Mouse (Mus musculus): ENCODE data around the gene Map3k20.

GRCm38 (mm10) chr2:72240691-72241090, 44.7 kb upstream of the Map3k20 start:
- no peak for TF ChIP-seq CTCF (conservative IDR thresholded peaks at IDR 0.05; ENCODE audit: low read length)
- TF ChIP-seq NANOG (IDR thresholded peaks at IDR 0.05; ENCODE audit: borderline replicate concordance, low read length): no peak
- TF ChIP-seq POU5F1 (IDR thresholded peaks at IDR 0.05; ENCODE audit: borderline replicate concordance, low read length): no peak
